Mouse (Mus musculus) heart, postnatal 4 days (tissue): Measurements from ENCODE around the gene Smim24. TPM values are rescaled to one million over a fixed set of nuclear protein-coding genes. Genes with fewer than 3 reads are reported as not detected.
A peak's percentile ranks its signal among the peaks of the same experiment; 100 is the strongest.

ENCODE experiments used
- DNase-seq: peaks from one replicate; pipeline ENCODE4 v3.0.0; 2021
- total RNA-seq, 2 experiments: library from RNA; stranded (reverse); gene quantifications; 2 replicates each; pipeline ENCODE4 v1.2.3; 2021

The Smim24 gene
- total RNA-seq, 2 experiments from 2014 or later = 1.9 to 2.4 TPM

- DNase-seq = peak; percentile 71
These were observed 18.1 kb downstream of the Smim24 start for GRCm38 (mm10) chr10:81410981-81411380.

GRCm38 (mm10) chr10:81411471-81412400, 18.9 kb downstream of the Smim24 start:
- DNase-seq = peak; percentile 93

- no peak for DNase-seq
These were observed 19.9 kb downstream of the Smim24 start for GRCm38 (mm10) chr10:81412586-81413309.

- peak; percentile 91 for DNase-seq
These were observed 20.7 kb downstream of the Smim24 start for GRCm38 (mm10) chr10:81413310-81414261.

GRCm38 (mm10) chr10:81414682-81415081, 21.8 kb downstream of the Smim24 start:
- peak; percentile 65 for DNase-seq

GRCm38 (mm10) chr10:81415146-81415545, 22.3 kb downstream of the Smim24 start:
- DNase-seq = no peak

GRCm38 (mm10) chr10:81415549-81416310, 22.9 kb downstream of the Smim24 start:
- no peak for DNase-seq

GRCm38 (mm10) chr10:81416581-81417226, 23.9 kb downstream of the Smim24 start:
- peak; percentile 90 for DNase-seq

- DNase-seq = no peak
These were observed 24.7 kb downstream of the Smim24 start for GRCm38 (mm10) chr10:81417227-81418215.

- DNase-seq = peak; percentile 4
These were observed 25.6 kb downstream of the Smim24 start for GRCm38 (mm10) chr10:81418216-81419070.

GRCm38 (mm10) chr10:81419111-81419928, 26.5 kb downstream of the Smim24 start:
- peak; percentile 6 for DNase-seq

- DNase-seq = peak; percentile 9
These were observed 27.4 kb downstream of the Smim24 start for GRCm38 (mm10) chr10:81420191-81420767.

- DNase-seq = peak; percentile 5
These were observed 28.4 kb downstream of the Smim24 start for GRCm38 (mm10) chr10:81421041-81421796.

GRCm38 (mm10) chr10:81421797-81422100, 28.9 kb downstream of the Smim24 start:
- peak; percentile 32 for DNase-seq

- peak; percentile 5 for DNase-seq
These were observed 29.3 kb downstream of the Smim24 start for GRCm38 (mm10) chr10:81422191-81422590.

- DNase-seq = peak; percentile 5
These were observed 29.9 kb downstream of the Smim24 start for GRCm38 (mm10) chr10:81422661-81423217.
